Mouse (Mus musculus) urinary bladder, postnatal 36 days (tissue): ENCODE measurements at regions not wholly inside any gene's neighbourhood (a gene's known extent, or its start where the extent isn't known, plus 50 kb on each side); places are given as distances from the start of the nearest gene placed in this dataset.

ENCODE experiments used
- DNase-seq, 2 experiments: peaks; one replicate each; pipeline ENCODE4 v3.0.0; 2022; ENCODE audit warnings: low spot score in 2 of 2, mixed read lengths in 1 of 2

DNA sequence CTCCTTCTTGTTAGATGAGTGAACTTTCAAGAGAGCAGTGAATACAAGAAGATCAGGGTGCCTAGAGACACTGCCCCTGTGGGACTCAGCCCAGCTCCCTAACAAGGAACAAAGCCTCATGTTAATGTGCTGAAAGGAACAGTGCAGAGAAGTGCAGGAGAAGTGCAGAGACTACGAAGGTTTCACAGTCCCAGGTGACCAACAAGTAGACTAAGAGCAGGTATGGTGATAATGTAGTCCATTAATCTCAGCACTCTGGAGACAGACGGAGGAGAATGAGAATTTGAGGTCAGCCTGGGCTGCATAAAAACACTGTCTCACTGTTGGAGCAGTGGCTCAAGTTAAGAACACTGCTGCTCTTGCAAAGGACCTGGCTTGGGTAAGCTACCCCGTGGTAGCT, 144.1 kb downstream of the Zfp36l1 start:
- DNase-seq, result no peak

DNA sequence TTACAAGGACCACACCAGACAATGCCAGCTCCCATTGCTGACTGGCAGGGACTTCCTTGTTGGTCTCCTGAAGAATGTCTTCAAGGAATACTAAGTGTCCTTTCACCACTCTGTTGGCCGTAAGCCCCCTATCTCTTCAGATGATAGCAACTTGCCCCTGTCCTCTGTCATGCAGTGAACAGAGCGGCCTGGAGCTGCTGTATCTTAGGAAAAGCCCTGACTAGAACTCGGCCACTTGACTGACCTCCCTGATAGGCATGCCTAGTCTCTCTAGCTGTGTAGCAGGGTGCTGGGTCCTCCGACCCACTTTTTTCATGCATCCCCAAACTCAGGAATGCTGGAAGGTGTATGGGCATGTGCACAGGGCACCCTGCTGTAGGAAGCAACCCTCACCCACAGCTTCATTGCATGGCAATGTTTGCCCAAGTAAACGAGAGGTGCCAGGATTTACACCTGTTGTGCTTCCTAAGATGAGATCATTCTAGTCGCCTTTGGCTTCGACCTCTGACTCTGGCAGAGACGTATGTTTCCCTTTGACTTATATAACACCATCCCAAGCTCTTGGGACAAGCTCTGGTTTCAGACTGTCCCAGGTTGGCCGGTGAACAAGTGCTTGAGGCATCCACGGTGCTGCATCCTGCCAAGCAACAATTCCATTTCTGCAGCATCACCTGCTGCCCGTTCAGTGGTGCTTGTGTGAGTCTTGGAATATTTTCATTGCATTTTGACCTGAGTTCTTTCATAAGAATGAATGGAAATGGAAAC, 145.1 kb downstream of the Zfp36l1 start:
- no peak for DNase-seq

DNA sequence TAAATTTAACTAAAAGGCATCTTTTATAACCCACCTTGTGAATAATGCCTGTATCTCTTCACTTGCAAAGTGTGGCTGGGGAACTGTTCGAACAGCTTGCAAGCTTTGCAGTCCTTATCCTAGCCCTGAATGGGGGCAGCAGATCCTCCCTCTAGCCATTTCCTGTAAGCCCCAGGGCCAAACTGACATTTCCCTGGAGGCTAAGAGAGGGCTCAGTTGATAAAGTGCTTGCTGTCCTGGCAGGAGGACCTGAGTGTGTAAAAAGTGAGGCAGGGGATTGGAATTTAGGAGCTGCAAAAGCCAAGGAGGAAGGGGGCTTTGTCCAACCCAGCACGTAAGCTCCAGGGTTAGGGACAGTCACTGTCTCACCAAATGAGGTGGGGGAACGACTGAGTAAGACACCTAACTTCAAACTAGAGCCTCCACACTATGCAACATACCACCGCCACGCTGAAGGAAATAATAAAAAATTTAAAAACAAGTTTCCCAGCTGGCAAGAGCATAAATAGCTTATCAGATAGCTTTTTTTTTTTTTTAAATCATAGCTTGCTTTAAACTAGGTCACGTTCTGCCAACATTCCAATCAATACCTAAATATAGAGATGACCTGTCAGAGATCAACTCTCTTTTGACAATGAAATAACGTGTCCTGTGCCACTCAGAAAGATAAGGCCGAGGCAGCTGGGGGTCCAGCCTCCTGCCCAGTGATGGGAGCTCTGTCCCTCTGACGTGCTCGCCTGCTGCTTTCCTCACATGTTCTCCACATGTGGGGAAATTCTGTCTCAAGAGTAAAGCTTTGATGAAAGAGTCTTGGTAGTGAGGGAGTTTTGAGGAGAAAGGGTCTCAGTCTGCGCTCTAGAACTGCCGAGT, 146.0 kb downstream of the Zfp36l1 start:
- no peak for DNase-seq

DNA sequence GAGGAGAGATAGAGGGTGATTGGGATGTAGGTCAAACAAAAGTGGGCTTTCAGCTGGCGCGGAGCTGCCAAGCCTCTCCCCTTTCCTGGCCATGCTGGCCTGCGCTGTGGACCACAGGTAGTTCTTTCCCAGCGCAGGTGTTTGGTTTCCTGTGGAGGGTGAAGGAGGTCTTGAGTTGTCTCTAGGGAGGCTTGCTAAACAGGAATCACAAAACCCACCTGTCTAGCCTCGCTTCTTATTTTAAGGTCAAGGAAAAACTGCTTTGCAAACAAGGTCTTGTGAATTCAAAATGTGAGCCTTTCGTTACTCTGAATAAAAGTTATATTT, 146.6 kb downstream of the Zfp36l1 start:
- DNase-seq, result no peak

DNA sequence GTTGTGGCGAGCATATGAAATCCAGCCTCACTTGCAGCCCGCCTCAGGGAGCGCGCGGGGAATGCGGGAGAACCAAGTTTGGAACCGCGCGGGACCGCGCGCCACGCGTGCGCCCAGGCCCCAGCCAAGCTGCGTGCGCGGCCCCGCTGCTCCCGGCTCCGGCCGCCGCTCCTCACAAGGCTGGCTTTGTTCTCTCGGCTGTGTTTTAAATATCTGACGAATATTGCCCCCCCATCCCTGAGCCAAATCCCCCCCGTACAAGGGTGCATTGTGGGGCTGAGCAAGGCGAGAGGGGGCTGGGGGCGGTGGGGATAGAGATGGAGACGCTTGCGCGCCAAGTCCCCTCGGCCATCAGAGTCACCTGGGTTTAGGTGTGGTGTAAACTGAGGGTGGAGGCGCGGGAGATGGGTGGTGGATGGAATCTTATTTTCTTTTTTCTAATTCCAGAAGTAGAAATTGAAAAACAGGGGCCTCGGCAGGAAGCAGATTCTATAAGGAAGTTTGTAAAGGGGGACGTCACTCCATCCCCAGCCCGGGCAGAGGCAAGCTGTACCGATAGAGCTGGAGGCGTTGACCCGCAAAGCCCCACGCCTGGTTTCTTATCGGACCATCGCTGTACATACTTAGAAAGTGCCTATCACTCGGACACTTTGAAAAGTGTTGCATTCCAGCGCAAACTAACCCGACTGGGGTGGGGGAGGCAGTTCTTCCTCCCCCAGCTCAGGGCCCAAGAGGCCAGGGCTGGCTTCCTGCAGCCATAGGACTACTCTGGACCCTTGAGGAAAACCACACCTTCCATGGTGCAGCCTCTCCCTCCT, 147.1 kb downstream of the Zfp36l1 start:
- DNase-seq, result no peak

DNA sequence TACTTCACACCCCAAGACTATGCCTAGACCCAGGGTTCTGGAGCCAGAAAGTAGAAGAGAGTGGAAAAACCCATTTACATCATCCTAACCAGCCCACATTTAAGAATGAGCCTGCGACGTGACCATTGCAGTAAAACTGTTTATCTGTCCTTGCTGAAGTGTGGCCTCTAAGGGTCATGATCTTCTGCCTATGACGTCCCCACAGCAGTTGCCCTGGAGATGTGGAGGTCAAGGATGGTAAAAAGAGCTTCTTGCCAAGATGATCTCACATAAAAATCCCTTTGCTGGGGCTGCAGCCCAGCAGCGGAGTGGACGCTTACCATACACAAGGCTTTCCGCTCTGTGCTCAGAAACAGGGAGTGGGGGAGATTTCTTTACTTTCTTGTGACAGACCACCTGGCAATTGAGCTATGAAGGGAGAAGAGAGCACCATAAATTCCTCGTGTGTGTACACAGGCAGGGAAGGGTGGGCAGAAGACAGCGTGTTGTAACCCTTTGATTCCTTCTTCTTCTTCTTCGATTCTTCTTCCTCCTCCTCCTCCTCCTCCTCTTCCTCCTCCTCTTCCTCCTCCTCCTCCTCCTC, 149.3 kb downstream of the Zfp36l1 start:
- no peak for DNase-seq

DNA sequence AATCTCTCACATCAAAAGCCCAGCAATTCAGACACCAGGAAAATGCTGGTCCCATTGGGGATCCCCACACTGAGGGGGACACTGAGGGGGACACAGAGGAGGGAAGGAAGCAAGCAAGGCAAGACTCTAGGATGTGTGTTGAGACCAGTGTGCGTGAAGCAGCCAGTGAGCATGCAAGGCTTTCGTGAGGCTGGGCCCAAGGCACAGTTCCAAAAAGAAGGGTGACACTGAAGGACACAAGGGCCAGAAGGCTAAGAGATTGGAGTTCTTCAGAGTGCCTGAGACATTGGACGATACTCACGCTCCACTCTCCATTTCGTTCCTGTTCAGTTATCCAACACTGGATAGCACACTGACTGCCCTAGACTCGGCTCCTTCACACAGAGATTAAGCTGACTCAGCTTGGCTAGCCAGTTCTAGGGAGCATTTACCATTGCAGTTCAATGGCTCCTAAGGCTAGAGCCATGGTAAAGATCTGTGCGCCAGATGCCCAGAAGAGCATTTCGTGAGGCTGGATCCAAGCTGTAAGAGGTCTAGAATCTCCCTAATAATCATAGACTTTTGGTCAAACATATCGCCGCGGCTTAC, 150.1 kb downstream of the Zfp36l1 start:
- DNase-seq, result no peak

DNA sequence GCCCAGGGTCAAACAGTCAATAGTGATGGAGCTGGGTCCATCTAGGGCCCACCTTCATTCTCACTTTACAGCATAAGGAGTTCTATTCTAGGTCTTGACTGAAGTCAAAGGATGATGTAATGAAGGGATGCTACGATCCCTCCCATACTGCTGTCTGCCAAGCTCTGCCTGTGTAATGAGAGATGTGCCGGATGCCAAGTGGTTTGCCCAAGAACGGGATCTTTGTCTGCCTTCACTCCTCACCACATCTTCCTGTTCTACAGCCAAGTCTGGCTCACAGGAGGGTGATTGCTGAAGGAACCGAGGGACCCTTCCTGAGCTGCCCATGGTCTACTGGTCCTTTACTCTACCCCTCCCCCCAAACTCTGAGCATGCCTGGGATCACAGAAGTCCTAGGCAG, 150.9 kb downstream of the Zfp36l1 start:
- DNase-seq, result no peak

DNA sequence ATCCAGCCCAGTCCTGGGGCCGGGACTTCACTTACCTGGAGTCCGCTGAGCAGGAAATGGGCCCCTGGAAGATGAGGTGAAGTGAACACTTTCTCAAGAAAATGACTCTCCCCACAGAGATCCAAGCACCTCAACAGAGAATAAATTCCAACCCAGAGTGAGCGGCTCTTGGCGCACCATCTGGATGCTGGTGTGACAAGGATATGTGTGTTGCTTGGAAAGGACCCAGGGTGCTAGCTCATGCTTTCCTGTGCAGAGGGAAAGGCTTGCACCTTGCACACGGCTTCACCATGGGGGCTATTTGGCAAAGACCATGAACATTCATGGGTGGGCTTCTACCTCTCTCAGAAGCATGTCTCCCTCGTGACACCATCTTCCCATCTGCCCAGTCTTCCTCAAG, 151.7 kb downstream of the Zfp36l1 start:
- DNase-seq, result no peak

DNA sequence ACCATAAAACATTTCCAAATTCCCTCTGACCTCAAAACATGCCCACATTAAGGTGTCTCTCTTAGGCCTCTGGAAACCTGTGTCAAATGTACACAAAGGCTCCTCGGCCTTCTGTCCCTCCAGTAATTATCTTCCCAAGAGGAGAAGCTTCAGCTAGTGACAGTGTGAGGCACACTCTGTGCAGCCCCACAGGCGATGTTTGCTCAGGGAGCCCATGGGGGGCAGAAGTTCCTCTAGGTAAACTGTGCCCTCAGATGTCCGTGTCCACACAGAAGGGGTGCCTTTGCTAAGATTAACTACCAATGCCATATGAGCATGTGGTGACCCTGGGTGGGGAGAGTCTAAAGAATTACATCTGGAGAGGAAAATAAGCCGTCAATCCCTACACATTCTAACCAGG, 152.4 kb downstream of the Zfp36l1 start:
- DNase-seq, result no peak

DNA sequence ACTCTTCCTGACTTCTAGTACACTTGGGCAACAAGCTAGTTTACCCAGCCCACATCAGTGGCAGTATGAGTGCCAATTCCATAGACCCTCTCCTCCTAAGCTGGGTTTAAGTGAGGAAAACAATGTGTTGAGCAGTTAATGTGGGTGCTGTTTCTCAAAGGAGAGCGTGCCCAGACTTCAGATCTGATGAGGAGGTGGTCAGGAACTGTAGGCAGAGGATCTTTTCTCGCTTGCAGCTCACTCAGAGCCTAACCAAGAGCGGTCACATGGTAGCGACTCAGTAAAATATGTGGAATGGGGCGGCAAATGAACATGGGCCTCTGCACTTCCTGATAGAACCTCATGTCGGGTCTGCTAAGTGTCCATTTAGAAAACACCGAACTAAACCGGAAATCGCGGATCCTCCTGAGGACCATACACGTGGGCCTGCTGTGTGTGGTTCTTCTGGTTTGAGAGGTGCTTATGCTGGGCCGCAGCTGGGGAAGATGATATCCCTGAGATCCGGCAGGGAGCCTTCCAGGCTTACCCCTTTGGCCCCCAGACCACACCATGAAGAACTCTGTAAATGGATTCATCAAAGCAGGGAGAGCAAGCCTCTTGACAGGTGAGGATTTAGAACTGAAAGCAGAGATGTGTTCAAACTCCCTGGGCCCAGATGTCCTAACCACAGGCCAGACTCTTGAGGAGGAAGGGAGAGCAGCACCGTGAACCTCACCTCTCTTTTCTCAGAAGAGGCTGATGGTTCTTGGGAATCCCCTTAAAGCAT, 153.1 kb downstream of the Zfp36l1 start:
- no peak for DNase-seq

DNA sequence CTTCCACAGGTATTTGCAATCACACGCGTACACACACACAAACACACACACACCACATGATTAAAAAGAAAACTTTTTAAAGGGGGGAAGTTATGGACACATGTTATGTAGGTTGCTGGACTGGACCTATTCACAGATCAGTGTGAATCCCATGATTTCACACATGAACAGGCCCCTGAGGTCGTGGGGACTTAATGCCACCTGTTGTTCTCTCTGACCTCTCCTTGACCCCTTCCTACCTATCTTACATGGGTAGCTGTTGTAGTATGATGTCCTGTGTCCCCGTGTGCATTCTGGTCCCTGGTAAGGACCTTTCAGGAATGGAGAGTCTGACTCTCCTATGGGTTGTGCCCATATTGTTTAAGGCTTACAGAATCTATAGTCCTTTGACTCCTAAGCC, 155.6 kb downstream of the Zfp36l1 start:
- DNase-seq, result no peak

DNA sequence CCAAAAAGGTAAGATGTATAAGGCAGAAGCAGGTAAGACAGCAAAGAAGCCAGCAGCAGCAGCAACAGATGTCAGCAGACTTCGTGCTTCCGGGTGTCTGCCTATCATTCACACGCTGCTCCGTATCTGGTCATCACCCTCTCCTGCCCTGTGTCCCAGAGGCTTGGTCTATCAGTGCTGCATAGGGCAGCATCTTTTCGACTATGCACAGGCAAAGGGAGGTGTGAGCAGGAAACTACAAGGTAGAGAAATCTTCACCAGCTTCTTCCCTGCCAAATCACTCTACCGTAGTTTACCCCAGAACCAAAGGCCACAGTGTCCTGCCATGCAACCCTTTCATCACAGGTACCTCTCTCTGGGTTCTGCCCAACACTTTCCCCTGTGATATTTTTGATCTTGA, 156.5 kb downstream of the Zfp36l1 start:
- no peak for DNase-seq

DNA sequence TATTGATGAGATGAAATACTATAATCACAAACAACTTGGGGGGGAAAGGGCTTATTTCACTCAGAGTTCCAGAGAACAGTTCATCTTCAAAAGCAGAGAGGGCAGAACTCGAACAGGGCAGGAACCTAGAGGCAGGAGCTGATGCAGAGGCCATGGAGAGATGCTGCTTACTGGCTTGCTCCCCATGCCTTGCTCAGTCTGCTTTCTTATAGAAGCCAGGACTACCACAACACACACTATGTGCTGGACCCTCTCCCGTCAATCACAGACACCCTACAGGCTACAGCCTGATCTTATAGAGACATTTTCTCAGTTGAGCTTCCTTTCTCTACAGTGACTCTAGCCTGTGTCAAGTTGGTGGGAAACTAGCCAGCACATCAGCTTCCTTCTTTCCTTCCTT, 157.3 kb downstream of the Zfp36l1 start:
- DNase-seq, result no peak

DNA sequence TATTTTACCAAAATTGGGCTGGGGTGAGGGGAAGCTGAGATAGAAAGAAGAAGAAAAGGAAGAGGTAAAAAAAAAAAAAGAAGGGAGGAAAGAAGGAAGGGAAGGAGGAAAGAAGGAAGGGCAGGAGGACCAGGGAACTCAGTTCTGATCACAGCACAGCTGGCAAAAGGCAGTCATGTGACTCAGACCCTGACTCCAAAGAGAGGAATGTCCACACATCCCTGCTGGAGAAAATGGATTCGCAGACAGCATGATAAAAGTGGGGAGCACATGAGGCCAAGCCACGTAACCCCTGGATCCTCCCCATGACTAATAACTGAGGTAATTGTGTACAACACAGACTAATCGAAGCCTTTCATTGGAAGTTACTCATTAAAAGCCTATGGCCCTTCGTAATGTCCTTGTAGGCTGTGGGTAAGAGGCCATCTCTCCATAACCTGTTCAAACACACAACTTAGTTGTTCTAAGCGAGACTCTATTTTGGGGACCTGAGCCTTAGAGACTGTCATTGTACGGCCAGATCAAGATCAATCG, 162.2 kb downstream of the Zfp36l1 start:
- no peak for DNase-seq

DNA sequence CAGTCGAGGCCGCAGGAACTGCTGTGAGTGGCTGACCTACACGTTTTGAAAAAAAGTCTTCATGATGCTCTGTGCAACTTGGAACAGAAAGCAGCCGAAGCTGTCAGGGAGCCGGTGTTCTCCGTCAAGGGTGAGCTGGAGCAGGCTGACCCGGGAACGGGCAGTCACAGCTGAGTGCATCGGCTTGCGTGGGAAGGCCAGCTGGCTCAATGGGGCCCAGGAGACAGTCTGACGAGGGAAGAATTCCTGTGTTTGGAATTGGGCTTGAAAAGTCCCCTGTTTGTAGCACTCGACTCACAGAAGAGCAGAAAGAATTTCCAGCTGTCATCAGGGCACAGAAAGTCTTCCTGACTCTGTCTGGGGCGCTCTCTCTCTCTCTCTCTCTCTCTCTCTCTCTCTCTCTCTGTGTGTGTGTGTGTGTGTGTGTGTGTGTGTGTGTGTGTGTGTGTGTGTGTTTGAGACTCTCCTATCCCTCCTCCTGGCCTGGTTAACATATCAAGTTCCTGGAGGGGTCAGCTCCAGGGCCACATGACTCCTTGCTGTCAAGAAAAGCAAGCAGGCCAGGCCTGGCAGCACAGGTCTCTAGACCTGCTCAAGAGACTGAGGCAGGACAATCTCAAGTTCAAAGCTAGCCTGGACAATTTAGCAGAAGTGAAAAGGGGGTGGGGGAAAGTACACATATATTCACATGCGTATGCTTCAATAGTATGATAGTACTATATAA, 163.6 kb downstream of the Zfp36l1 start:
- DNase-seq, result peak in 1 of 2 experiments; percentile 82

DNA sequence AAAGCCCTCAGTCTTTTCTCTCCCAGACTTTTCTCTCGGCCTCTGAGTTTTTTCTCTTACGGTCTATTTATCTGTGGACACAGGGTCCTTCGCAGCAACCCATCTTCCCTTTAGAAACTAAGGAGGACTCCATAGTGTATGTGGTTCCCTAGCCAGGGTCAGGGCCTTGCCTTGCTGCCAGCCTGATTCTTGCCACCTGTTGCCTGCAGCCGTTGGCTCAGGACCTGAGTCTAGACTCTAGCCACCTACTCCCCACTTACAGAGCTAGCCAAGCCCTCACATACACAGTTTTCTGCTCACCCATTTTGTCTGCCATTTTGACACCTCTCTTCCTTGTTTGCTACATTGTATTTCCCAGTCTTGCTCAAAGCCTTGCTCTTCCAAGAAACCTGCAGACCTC, 165.2 kb downstream of the Zfp36l1 start:
- no peak for DNase-seq

DNA sequence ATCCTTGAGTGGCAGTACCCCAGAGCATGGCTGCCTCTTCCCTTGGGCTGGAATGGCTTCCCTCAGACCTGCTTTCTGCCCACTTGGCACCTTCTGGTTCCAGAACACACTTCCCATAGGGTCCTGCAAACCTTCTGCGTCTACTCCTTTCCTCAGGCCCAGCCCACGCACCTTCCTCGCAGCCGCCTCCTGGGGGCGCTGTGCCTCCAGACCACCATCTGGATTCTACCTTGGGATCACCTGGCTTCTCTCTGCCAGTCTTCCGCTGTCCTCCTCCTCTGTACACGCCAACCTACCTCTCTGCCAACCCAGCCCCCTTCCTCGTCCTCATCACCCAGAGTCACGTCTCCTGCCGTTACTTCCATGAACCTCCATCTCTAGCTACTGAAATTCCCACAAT, 166.0 kb downstream of the Zfp36l1 start:
- DNase-seq, result no peak

DNA sequence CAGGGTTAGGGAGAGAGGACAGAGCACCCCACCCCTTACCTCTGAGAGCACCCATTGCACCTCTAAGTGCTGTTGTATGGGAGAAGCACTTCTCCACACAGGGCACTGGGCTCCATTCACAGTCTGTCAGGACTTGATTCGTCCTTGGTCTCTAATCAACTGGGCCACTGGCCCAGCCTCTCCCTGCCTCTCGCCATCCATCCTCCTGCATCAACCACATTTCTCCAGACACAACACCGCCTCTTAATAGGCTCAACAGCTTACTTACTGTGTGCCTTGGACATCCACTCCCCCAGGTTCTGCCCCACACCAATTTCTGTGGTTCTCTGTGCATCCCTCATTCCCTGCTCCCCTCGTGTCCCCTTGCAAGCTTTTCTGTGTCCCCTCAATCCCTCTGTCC, 166.9 kb downstream of the Zfp36l1 start:
- no peak for DNase-seq
